Mouse (Mus musculus) embryonic fibroblast, embryonic 13.5 days (primary cell): ENCODE measurements around the gene Sf3a3.

Source experiments
- CTCF ChIP-seq: IDR thresholded peaks from 2 replicates; pipeline ENCODE4 v1.5.1; 2011; ENCODE audit warnings: mild to moderate bottlenecking, control low read depth, low read length, moderate library complexity, borderline replicate concordance; ENCODE audit not compliant: insufficient read depth
- POLR2A ChIP-seq: IDR thresholded peaks from 2 replicates; pipeline ENCODE4 v1.6.1; 2011; ENCODE audit warnings: low read depth, mild to moderate bottlenecking, control low read depth, low read length, moderate library complexity

GRCm38 (mm10) chr4:124683474-124683873 lies 31.1 kb upstream of the Sf3a3 start:
- TF ChIP-seq CTCF, result no peak
- no peak for TF ChIP-seq POLR2A
